Mouse (Mus musculus) hindbrain, embryonic 12.5 days (tissue): ENCODE results near the gene Ppp1cb. TPM values are rescaled to one million over a fixed set of nuclear protein-coding genes. Genes with fewer than 3 reads are reported as not detected.

Source experiments
- ATAC-seq: fragments of 200-750 bp; cut with Nextera tagmentation; 2 replicates; pipeline ENCODE4 v1.8.0; 2017; ENCODE audit warnings: moderate TSS enrichment; ENCODE audit not compliant: low FRiP score
- H3K27ac ChIP-seq: fragments of 300-500 bp; sonication (generic); 2 replicates; pipeline ENCODE4 v1.5.1; 2016; ENCODE audit warnings: mild to moderate bottlenecking
- H3K27me3 ChIP-seq: fragments of 300-500 bp; sonication (generic); 2 replicates; pipeline ENCODE4 v1.6.1; 2016; ENCODE audit warnings: mild to moderate bottlenecking
- H3K36me3 ChIP-seq: fragments of 300-500 bp; sonication (generic); 2 replicates; pipeline ENCODE4 v1.6.1; 2016; ENCODE audit warnings: mild to moderate bottlenecking
- H3K4me1 ChIP-seq: fragments of 300-500 bp; sonication (generic); 2 replicates; pipeline ENCODE4 v1.6.1; 2016
- H3K4me2 ChIP-seq: fragments of 300-500 bp; sonication (generic); replicated peaks from 2 replicates; pipeline ENCODE4 v1.6.1; 2016; ENCODE audit warnings: mild to moderate bottlenecking
- H3K4me3 ChIP-seq: fragments of 300-500 bp; sonication (generic); 2 replicates; pipeline ENCODE4 v1.5.1; 2016; ENCODE audit warnings: mild to moderate bottlenecking
- H3K9ac ChIP-seq: fragments of 300-500 bp; sonication (generic); 2 replicates; pipeline ENCODE4 v1.6.1; 2016; ENCODE audit warnings: mild to moderate bottlenecking, moderate library complexity
- H3K9me3 ChIP-seq: fragments of 300-500 bp; sonication (generic); replicated peaks from 2 replicates; pipeline ENCODE4 v1.6.1; 2016; ENCODE audit warnings: mild to moderate bottlenecking
- WGBS: fragments of 180-500 bp; shearing (Covaris S2); methylation state at CpG from one replicate; pipeline ENCODE4 v1.1.7; 2016; 5-methylcytosine and 5-hydroxymethylcytosine counted together
- polyA plus RNA-seq: library from polyadenylated mRNA; unstranded; fragments of >200 nt; fragmentation: Nextera tagmentation; extraction: Ambion mirVana; gene quantifications from 2 replicates; pipeline ENCODE4 v1.2.1, GENCODE M21; 2016

The Ppp1cb gene
- polyA plus RNA-seq, 1 experiment from 2014 or later, result 196 TPM

- no peak for ATAC-seq
Measured at GRCm38 (mm10) chr5:32446810-32447209, 11.8 kb upstream of the Ppp1cb start.

DNA sequence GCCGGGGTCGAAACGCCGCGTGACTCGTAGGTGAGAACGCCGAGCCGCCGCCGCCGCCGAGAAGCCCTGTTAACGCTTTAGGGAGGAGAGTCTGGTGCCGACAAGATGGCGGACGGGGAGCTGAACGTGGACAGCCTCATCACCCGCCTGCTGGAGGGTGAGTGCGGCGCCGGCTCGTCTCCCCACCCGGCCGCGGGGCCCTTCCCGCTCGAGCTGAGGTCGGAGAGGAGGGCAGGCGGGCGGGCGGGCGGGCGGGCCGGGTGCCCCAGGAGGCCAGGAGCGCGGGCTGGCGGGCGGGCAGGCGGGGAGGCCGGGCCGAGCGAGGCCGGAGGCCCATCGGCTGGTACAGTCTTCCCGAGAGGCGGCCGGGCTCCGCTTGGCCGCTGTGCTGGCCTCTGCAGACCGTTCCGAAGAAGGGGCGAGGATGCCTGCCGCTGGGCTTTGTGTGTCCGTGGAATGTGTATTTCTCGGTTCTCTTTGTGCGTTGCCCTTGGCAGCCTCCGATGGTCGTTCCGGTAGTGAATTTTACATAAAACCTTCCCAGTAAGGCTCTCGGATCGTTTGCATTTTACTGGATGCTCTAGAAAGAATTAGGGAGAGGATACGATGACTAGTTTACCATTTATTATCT, 723 bp downstream of the Ppp1cb start:
- Histone ChIP-seq H3K9me3 (no peaks in the 10 kb centered on the region), H3K9ac (peak overlapping the region; percentile 99), H3K36me3 (no peaks in the 10 kb centered on the region), H3K4me3 (peak overlapping the region; percentile 91), H3K4me1 (peaks cover 10% of the 10 kb centered on the region), H3K27ac (peak overlapping the region; percentile 100), H3K27me3 (no peaks in the 10 kb centered on the region), H3K4me2 (peak overlapping the region; percentile 66)
- peak; percentile 82 for ATAC-seq
- under 1% methylated on average over 44 of the region's 63 CpGs for WGBS

More at GRCm38 (mm10) chr5:32446810-32447209, 11.8 kb upstream of the Ppp1cb start:
- Histone ChIP-seq H3K4me2 (no peak overlapping the region), H3K9me3 (no peaks in the 10 kb centered on the region), H3K9ac (no peak overlapping the region), H3K36me3 (no peaks in the 10 kb centered on the region), H3K4me3 (no peak overlapping the region), H3K27me3 (no peaks in the 10 kb centered on the region), H3K27ac (no peak overlapping the region), H3K4me1 (no peaks in the 10 kb centered on the region; the same call in 1 of the 2 replicates)

DNA sequence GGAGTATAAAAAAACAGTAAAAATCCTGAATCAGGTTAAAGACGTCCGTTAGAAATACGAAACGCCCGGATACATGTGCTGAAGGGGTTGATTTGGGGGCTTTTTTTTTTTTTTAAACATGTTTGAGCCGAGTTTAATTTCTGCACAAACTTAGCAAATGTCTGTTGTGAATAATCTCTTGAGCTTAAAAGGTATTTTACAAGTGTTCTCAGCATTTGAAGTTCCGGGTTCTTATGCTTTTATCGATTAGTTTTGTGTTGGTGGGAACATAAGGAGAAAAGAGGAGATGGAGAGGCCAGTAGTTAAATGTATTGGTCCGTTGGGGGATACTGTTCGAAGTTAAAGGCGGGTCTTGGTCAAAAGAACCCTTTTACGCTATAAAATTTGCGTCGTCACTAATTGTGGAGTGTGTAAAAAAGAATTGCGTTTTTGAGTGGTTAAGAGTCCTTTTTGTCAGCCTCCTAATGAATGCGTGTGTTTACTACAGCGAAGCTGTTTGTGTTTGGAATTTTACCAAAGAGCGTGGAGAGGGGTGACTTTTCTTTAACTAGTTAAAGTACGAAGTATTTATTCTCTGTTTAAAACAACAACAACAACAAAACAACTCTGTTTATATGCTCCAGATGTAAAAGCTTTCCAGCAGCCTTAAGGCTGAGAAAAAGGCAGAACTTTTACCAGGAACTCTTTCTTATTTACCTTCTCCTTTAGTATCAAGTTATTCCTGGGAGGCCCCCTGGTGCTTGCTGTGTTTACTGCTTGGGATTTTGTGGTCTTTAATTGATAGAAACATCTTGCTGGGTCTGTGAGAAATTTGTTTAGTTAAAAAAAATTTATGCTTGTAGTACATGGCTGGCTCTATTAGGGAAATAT, 1.5 kb downstream of the Ppp1cb start:
- Histone ChIP-seq H3K4me1 (peaks cover 10% of the 10 kb centered on the region), H3K9me3 (no peaks in the 10 kb centered on the region), H3K36me3 (no peaks in the 10 kb centered on the region), H3K27me3 (no peaks in the 10 kb centered on the region), H3K27ac (peak overlapping the region; percentile 100), H3K4me3 (peak overlapping the region; percentile 91), H3K4me2 (peak overlapping the region; percentile 66), H3K9ac (peak overlapping the region; percentile 99)
- ATAC-seq, result no peak
- under 1% methylated on average over 19 of the region's 19 CpGs for WGBS

DNA sequence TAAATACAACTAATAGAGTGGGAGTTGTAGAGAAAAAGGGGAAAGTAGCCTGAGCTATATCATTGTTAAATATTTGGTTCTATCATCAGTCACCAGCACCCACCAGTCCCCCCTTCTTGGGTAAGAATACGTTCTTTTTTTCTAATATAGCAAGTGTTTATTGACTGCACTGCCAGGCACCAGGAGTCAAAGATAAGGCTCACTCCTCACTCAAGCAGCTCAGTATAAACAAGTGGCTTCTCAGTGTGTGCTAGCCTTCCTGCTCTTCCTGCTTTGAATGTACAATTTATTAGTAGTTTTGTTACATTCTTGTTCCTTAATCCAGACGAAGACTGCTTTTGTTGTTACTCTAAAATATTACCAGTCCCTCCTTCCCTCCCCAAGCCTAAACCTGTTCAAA, 2.3 kb downstream of the Ppp1cb start:
- Histone ChIP-seq H3K36me3 (no peaks in the 10 kb centered on the region), H3K9me3 (no peaks in the 10 kb centered on the region), H3K4me3 (peak overlapping the region; percentile 24), H3K9ac (0 out of 2 replicates have a peak overlapping the region, but pooled peaks have one; percentile 32), H3K4me1 (peaks cover 10% of the 10 kb centered on the region), H3K27me3 (no peaks in the 10 kb centered on the region), H3K27ac (no peak overlapping the region), H3K4me2 (peak overlapping the region; percentile 66)
- no peak for ATAC-seq
- 63% methylated on average over 2 of the region's 2 CpGs for WGBS

DNA sequence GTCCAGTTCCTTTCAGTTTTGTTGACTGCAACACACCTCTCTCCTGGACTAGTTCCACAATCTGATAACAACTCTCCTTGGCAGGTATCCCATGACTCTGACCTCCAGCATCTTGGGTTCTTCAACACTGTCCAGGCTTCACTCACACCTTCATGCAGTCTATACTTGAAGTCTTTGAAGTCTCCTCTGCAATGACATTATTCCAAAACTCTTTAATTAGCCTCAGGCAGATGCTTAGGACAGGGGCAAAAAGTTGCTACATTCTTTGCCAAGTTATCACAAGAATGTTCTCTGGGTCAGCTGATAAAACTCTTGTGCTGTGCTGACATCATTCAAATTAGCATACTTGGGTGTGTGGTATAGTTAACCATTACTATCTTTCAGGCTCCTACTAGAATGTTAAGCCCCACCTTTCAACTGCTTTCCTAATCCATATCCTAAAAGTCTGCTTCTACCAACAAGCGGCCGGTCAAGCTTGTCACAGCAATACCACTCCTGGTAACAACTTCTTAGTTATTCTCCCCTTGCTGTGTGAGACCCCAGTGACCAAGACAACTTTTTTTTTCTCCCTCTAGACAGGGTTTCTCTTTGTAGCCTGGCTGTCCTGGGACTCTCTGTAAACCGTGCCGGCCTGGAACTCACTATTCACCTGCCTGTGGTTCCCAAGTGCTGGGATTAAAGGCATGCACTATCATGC, 13.8 kb downstream of the Ppp1cb start:
- ATAC-seq, result no peak
- Histone ChIP-seq H3K27ac (no peak overlapping the region), H3K27me3 (no peaks in the 10 kb centered on the region), H3K4me2 (no peak overlapping the region), H3K4me1 (no peaks in the 10 kb centered on the region), H3K36me3 (no peaks in the 10 kb centered on the region), H3K9me3 (no peaks in the 10 kb centered on the region), H3K4me3 (no peak overlapping the region), H3K9ac (no peak overlapping the region)
- WGBS, result 94% methylated on average over 4 of the region's 4 CpGs

DNA sequence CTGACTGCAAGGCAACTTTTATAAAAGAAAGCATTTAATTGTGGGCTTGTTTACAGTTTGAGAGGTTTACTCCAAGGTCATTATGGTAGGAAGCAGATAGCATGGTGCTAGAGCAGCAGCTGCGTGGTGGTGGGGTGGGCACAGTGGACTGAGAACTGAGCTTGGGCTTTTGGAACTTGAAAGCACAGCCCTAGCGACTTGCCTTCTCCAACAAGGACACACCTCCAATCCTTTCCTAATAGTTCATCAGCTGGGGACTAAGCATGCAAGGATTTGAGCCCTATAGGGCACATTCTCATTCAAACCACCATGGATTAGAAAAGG, 14.3 kb downstream of the Ppp1cb start:
- no peak overlapping the region for H3K27ac ChIP-seq
- H3K4me2 ChIP-seq, result no peak overlapping the region
- H3K9ac ChIP-seq, result no peak overlapping the region
- H3K36me3 ChIP-seq, result no peaks in the 10 kb centered on the region
- ATAC-seq, result no peak
- no peaks in the 10 kb centered on the region for H3K4me1 ChIP-seq
- H3K4me3 ChIP-seq, result no peak overlapping the region
- H3K9me3 ChIP-seq, result no peaks in the 10 kb centered on the region
- H3K27me3 ChIP-seq, result no peaks in the 10 kb centered on the region
- 87% methylated on average over 2 of the region's 2 CpGs for WGBS

- ATAC-seq, result no peak
- H3K9me3 ChIP-seq, result no peaks in the 10 kb centered on the region
Measured at GRCm38 (mm10) chr5:32476501-32476900, 17.9 kb downstream of the Ppp1cb start.

DNA sequence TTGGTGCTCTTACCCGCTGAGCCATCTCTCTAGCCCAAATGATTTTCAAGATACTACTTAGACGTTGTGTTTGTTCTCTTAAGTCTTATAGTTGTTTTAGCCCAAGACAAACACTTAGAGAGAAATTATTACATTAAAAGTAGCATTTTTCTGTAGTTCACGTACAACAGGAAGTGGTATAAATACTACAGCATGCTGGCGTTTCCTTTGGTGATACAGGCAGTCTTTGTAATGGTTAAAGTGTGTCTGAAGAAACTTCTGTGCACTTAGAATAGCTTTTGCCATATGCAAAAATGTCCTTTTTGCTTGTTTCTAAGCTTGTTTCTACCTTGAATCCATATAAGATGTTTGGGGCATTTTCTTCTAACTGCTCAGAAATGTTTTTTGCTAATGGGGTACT, 20.3 kb downstream of the Ppp1cb start:
- Histone ChIP-seq H3K36me3 (peaks cover 28% of the 10 kb centered on the region), H3K9me3 (no peaks in the 10 kb centered on the region), H3K4me3 (no peak overlapping the region), H3K27me3 (no peaks in the 10 kb centered on the region), H3K4me2 (no peak overlapping the region), H3K9ac (no peak overlapping the region), H3K4me1 (no peaks in the 10 kb centered on the region), H3K27ac (no peak overlapping the region)
- 92% methylated on average over 4 of the region's 4 CpGs for WGBS
- ATAC-seq, result no peak

More at GRCm38 (mm10) chr5:32476501-32476900, 17.9 kb downstream of the Ppp1cb start:
- no peak overlapping the region for H3K27ac ChIP-seq
- no peaks in the 10 kb centered on the region for H3K4me1 ChIP-seq
- no peak overlapping the region for H3K4me2 ChIP-seq
- no peak overlapping the region for H3K9ac ChIP-seq
- H3K4me3 ChIP-seq, result no peak overlapping the region
- H3K36me3 ChIP-seq, result peaks cover 22% of the 10 kb centered on the region
- no peaks in the 10 kb centered on the region for H3K27me3 ChIP-seq

DNA sequence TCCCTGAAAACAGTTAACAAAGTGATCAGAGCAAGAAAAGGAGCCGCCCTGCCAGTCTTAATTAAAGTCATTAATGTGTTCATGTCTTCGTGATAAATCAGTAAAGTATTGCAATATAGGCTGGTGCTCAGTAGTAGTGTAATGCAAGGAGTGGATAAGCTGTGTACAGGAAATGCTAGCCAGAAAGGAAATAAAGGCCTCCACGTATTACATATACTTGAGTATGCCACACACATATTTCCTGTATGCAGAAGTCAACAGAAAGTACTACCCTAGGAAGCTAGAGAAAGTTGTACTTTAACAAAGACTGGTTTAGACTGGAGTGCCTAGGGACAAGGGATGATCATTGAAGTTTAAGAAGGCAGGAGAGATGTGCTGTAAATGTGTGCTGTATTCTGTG, 26.8 kb downstream of the Ppp1cb start:
- Histone ChIP-seq H3K4me3 (no peak overlapping the region), H3K4me2 (no peak overlapping the region), H3K27me3 (no peaks in the 10 kb centered on the region), H3K9ac (no peak overlapping the region), H3K36me3 (peaks cover 66% of the 10 kb centered on the region), H3K27ac (no peak overlapping the region), H3K4me1 (no peaks in the 10 kb centered on the region), H3K9me3 (no peaks in the 10 kb centered on the region)
- 92% methylated on average over 3 of the region's 3 CpGs for WGBS
- no peak for ATAC-seq

GRCm38 (mm10) chr5:32488044-32488443, 29.4 kb downstream of the Ppp1cb start:
- H3K36me3 ChIP-seq, result peaks cover 63% of the 10 kb centered on the region
- H3K27ac ChIP-seq, result no peak overlapping the region
- 92% methylated on average over 2 of the region's 2 CpGs for WGBS
- H3K4me3 ChIP-seq, result no peak overlapping the region
- no peaks in the 10 kb centered on the region for H3K27me3 ChIP-seq
- no peak overlapping the region for H3K9ac ChIP-seq
- ATAC-seq, result no peak
- H3K4me2 ChIP-seq, result no peak overlapping the region
- no peaks in the 10 kb centered on the region for H3K4me1 ChIP-seq
- no peaks in the 10 kb centered on the region for H3K9me3 ChIP-seq

GRCm38 (mm10) chr5:32494084-32494700, 35.5 kb downstream of the Ppp1cb start:
- H3K9ac ChIP-seq, result no peak overlapping the region
- no peak overlapping the region for H3K4me3 ChIP-seq
- WGBS, result 66% methylated on average over 3 of the region's 3 CpGs
- no peak overlapping the region for H3K27ac ChIP-seq
- no peaks in the 10 kb centered on the region for H3K4me1 ChIP-seq
- peaks cover 35% of the 10 kb centered on the region for H3K36me3 ChIP-seq
- H3K4me2 ChIP-seq, result no peak overlapping the region
- H3K9me3 ChIP-seq, result no peaks in the 10 kb centered on the region
- ATAC-seq, result no peak
- no peaks in the 10 kb centered on the region for H3K27me3 ChIP-seq

- 87% methylated on average over 3 of the region's 3 CpGs for WGBS
- no peak overlapping the region for H3K4me3 ChIP-seq
- no peak overlapping the region for H3K9ac ChIP-seq
- no peak overlapping the region for H3K27ac ChIP-seq
- no peaks in the 10 kb centered on the region for H3K27me3 ChIP-seq
- no peak overlapping the region for H3K4me2 ChIP-seq
- no peaks in the 10 kb centered on the region for H3K4me1 ChIP-seq
- H3K36me3 ChIP-seq, result peaks cover 11% of the 10 kb centered on the region; the same call in 1 of the 2 replicates
- H3K9me3 ChIP-seq, result no peaks in the 10 kb centered on the region
- no peak for ATAC-seq
Measured at GRCm38 (mm10) chr5:32508766-32509165, 50.1 kb downstream of the Ppp1cb start.
